Mouse (Mus musculus) cerebellum, adult (tissue): ENCODE data around the gene Lingo3.
"Not testable (repeated sequence)": the region's sequence is repeated elsewhere in the genome, so short reads cannot be mapped to it uniquely, and the experiment has no call there.

Experiments
- ATAC-seq: cut with Nextera tagmentation; 2 replicates; pipeline ENCODE4 v1.9.2; 2017; ENCODE audit warnings: mild to moderate bottlenecking, moderate library complexity, mixed read lengths; ENCODE audit not compliant: insufficient number of reproducible peaks, low FRiP score, low TSS enrichment

Lingo3 gene

GRCm38 (mm10) chr10:80845055-80845693, 1.3 kb upstream of the Lingo3 start:
- no peak for ATAC-seq

- no peak for ATAC-seq
Observed at GRCm38 (mm10) chr10:80843087-80843930, 530 bp downstream of the Lingo3 start.

GRCm38 (mm10) chr10:80842334-80842733, 1.5 kb downstream of the Lingo3 start:
- ATAC-seq, result no peak

- no peak for ATAC-seq
Observed at GRCm38 (mm10) chr10:80841685-80842084, 2.2 kb downstream of the Lingo3 start.

GRCm38 (mm10) chr10:80839848-80840247, 4.0 kb downstream of the Lingo3 start:
- no peak for ATAC-seq

GRCm38 (mm10) chr10:80838346-80838912, 5.4 kb downstream of the Lingo3 start:
- ATAC-seq, result no peak

- peak; percentile 33; the same call in 1 of the 2 replicates for ATAC-seq
Observed at GRCm38 (mm10) chr10:80837827-80838226, 6.0 kb downstream of the Lingo3 start.

GRCm38 (mm10) chr10:80836949-80837379, 6.9 kb downstream of the Lingo3 start:
- no peak for ATAC-seq

GRCm38 (mm10) chr10:80835617-80836016, 8.2 kb downstream of the Lingo3 start:
- ATAC-seq, result no peak

- no peak for ATAC-seq
Observed at GRCm38 (mm10) chr10:80832818-80833217, 11.0 kb downstream of the Lingo3 start.

- ATAC-seq, result no peak
Observed at GRCm38 (mm10) chr10:80831136-80831535, 12.7 kb downstream of the Lingo3 start.

GRCm38 (mm10) chr10:80829359-80830278, 14.2 kb downstream of the Lingo3 start:
- no peak for ATAC-seq

- not testable (repeated sequence) for ATAC-seq
Observed at GRCm38 (mm10) chr10:80828587-80828986, 15.3 kb downstream of the Lingo3 start.

GRCm38 (mm10) chr10:80827870-80828420, 15.9 kb downstream of the Lingo3 start:
- ATAC-seq, result no peak

- no peak for ATAC-seq
Observed at GRCm38 (mm10) chr10:80827063-80827869, 16.6 kb downstream of the Lingo3 start.

- peak; percentile 95 for ATAC-seq
Observed at GRCm38 (mm10) chr10:80826151-80827062, 17.4 kb downstream of the Lingo3 start, which contains the start of gene Oaz1. Gene Oaz1, plus strand, starts transcription at chr10:80826656.

GRCm38 (mm10) chr10:80824827-80825226, 19.0 kb downstream of the Lingo3 start:
- no peak for ATAC-seq
